Mouse (Mus musculus): ENCODE measurements around the gene Phactr1.

The Phactr1 gene

DNA sequence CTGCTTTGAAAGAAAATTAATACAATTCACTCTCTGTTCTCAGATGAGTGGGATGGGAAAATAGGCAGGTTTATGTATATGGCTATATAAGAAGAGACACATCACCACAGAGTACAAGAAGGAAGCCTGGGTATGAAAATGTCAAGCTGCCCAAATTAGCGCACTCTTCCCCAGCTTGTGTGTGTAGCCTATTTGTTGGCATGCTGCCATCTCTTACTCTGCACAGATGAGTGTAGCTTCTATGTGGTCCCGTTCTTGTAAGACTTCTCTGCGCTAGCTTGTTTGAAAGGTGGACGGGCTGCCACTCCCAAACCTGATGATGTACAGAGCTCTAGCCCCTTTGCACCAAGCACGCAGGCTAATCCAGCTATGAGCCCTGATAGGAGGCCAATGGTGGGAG is 78.7 kb downstream of the Phactr1 start:
- no peak for DNase-seq (ENCODE audit: low spot score in 2 of 2)

DNA sequence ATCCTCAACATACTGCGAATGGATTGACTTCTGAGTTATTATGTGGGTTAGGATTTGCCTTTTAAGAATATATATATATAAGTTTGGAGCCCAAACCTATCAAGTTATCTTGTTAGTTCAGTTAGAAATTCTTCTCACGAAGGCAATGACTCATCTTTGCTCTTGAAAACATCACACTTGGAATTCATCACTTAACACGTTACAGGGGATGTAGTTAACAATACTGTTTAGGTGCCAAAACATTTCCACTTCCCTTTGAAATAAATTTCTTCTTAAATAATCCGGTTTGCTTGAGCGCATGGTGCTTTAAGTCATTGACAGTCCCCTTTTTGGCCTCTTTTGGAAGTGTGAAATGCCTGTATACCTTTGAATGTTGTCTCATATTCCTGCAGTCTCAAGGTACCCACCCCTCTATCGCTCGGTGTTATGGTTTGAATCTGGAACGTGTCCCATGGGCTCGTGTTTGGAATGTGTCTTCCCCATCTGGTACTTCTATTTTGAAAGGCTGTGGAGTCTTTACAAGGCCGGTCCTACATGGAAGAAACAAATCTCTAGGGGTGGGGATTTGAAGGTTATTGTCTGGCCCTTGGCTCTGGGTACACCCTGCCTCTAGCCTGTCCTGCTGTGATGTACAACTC is 80.6 kb downstream of the Phactr1 start:
- no peak for DNase-seq (ENCODE audit: low spot score in 2 of 2)

DNA sequence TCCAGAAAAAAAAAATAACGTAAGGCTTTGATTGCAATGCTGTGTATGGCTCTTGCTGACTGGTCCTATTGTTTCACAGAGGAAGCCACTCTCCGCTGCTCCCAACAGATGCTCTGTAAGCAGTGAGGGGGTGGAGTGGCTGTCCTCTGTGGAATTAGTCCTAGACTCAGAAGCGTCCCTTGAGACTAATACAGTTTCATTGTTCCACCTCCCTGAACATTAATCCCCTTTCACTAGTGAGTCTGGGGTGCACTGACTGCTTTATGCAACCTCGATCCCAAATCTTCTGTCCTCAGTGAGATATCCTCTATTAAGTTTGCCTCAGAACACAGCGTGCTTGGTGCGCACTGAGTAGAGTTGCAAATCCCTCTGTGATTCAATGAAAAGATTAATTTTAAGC is 91.9 kb downstream of the Phactr1 start:
- no peak for DNase-seq (ENCODE audit: low spot score in 2 of 2)

DNA sequence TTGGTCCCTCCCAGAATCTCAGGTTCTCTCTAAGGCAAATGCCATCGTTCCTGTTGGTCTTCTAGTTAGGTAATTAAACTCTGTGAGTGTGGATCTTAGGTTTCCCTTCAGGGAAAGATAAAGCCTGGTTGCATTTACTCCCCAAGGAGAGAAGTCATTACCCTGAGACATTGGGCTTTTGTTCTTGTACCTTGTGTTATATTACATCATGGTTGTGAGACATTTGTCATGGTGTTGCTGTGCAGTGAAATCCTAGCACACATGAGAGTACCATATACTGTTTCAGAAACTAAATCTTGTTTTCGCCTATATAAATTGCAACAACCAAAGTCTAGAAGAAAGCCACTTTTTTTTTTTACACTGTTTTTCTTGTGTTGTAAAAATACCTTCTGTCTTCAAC is 93.6 kb downstream of the Phactr1 start:
- DNase-seq (ENCODE audit: low spot score in 2 of 2) = no peak

DNA sequence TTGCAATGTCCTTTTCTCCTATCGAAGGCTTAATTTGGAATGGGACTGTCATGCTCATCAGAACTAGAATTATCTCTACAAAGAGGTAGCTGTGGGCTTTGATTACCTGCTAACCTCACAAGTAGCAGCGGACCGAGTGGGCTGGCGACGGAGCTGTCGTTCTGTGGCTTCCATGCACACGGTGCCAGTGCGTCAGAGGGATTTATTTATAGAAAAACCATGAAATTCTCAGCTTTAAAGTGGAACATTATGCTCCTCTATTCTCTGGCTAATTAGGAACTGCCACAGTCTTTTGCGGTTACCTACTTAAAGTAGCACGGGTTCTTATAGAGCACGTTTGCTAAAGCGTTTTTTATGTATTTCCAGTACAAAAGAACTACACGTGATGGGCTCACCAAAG is 101.7 kb downstream of the Phactr1 start:
- no peak for DNase-seq (ENCODE audit: low spot score in 2 of 2)

DNA sequence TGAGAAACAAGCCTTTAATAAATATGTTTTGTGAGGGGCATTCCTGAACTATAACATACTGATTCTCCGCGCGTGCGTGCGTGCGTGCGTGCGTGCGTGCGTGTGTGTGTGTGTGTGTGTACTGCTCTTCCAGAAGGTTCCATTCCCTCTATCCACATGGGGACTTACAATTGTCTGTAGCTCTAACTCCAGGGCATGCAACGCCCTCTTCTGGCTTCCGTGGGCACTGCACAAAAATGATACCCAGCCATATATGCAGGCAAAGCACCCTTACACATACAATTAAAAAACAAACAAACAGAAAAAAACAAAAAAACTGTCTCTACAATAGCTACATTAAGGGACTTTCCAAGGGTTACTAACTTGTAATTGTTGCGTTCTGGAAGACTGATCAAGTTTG is 108.8 kb downstream of the Phactr1 start:
- no peak for DNase-seq (ENCODE audit: low spot score in 2 of 2)

DNA sequence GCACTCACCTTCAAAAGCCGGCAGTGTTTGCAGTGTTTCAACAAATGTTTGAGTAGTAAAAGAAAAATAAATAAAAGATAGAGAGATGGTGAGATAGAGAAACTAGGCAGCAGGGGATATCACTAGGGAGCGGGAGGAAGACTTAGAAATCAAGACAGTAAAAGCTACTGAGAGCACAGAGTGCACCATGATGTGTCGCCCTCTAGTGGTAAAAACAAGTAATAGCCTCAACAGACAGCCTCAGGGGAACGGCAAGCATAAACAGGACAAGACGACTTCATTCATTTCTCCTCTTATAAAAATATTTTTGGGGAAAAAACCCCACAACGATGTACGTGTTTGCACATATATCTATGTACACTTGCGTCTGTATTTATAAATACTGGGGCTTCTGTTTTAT is 111.9 kb downstream of the Phactr1 start:
- no peak for DNase-seq (ENCODE audit: low spot score in 2 of 2)

DNA sequence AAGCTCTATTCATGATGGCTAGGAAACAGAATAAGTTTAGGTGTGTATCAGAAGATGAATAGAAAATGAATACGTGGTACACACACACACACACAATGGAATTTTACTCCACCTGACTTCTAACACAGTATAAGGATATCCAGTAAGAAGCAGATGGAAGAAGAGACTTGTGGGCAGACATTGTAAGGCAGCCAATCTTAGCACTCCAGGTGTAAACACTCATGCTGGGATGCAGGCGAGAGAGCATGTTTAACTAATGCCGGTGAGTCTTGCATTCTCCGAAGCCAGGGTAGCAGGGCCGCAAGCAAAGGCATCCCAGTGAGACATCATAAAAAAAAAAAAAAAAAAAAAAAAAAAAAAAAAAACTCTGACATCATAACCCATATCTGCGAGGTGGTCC is 120.1 kb downstream of the Phactr1 start:
- no peak for DNase-seq (ENCODE audit: low spot score in 2 of 2)

DNA sequence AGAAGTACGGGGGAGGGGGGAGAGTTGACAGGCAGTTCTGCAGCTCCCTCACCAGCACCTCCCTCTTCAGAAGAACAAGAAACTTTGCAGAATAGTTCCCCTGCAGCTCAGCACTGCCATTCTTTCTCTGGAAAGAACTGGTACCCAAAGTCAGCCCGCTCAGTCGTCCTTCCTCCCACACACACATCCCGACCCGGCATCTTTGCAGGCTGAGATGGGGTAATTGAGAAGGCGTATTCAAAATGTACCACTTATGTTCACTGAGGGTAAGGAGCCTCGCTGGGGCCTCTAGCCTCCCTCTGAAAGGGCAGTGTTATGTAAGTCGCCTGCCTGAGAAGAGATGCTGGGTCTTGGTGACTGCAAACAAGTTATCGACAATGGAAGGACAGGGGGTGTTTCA is 123.9 kb downstream of the Phactr1 start:
- DNase-seq (ENCODE audit: low spot score in 2 of 2) = no peak

DNA sequence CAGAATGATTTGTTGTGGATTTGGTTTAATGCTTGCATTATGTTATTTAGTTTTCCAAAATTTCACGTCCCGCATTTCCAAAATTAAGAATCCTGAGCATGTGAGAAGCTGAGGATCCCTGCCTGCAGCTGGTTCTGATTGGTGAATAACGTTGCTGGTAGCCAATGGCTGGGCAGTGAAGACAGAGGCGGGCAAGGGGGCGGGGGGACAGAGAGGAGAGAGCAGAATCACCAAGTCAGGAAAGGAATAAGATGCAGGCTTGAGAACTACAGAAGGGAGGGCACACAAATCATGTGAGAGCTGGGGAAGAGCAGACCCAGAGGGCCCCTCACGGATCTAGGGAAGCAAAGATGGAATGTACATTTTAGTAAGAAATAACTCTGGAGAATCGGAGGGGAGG is 132.3 kb downstream of the Phactr1 start:
- DNase-seq (ENCODE audit: low spot score in 2 of 2) = no peak

DNA sequence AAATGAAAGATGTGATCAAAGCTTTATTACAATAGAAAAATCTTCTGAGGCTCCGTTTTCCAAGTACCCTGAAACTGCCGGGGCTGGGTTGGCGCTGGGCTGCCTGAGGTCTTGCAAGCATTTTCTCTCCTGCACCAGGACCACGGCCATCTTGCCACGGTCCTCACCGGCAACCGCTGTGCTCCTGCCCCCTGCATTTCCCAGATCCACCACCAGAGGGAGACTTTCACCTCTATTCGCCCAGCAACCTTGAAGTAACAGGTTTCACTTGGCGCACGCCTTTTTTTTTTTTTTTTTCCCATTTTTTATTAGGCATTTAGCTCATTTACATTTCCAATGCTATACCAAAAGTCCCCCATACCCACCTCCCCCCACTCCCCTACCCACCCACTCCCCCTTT is 138.0 kb downstream of the Phactr1 start:
- DNase-seq (ENCODE audit: low spot score in 2 of 2) = peak; percentile 38 to 53

DNA sequence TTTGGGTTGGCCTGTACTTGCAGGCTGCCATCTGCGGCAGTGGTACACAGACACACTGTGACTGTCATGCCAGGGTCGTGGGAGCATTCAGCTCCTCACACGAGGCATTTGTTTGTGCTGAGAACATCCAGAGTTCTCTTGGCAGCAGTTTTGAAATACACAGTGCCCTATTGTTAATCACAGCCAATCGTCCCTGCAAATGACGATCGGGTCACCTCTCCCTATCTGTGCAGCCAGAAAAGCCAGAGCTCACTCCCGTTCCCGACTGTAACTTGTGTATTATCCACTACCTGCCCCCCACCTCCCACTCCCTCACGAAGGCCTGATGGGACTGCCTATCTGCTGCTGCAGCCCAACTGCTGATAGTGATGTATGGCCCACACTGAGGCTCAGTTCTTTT is 140.1 kb downstream of the Phactr1 start:
- DNase-seq (ENCODE audit: low spot score in 2 of 2) = no peak

DNA sequence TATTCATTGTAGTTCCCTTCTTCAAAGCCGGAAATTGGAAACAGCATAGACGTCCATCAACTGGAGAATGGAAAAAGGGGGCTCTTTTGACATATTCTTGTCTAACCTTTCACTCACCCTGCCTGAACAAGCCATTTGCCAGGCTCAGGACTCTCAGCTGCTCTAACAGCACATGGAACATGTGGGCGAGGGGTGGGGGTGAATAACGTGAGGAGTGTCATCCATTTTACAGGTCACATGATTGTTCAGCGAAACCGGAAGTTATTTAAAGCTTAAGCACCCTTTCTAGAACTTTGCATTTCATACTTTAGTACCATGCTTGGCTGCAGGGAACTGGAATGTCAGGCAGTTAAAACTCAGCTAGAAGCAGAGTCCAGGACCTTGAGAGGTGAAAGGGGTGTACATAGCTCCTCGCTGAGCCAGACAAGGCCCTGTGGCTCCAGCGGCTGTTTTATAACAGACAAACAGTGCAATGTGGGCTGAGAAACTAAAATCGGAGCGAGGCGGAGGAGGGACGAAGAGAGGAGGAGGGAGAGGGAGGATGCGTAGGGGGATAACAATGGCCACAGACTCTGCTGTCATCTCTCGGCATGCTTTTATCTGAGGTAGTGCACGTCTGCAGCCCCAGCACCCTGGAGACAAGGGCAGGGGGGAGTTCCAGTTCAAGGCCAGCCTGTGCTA is 141.1 kb downstream of the Phactr1 start:
- DNase-seq (ENCODE audit: low spot score in 2 of 2) = peak in 1 of 2 experiments; percentile 3

DNA sequence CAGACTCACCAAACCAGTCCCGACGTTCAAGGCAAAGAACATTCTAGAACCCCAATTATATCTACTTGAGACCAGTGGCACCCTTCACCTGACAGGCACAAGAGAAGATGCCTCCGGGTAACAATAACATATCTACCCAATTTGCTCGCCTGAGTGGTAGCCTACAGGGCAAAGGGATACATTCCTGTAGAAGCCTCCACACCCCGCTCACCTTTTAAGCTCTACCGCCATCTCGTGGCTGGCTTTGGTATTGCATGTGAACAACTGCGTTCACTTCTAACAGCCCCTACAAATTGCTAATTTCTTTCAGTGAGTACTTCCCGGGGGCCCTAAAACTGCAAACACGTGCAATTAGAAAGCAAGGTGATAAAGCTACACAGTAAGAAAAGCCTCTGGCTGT is 142.1 kb downstream of the Phactr1 start:
- DNase-seq (ENCODE audit: low spot score in 2 of 2) = peak; percentile 77

DNA sequence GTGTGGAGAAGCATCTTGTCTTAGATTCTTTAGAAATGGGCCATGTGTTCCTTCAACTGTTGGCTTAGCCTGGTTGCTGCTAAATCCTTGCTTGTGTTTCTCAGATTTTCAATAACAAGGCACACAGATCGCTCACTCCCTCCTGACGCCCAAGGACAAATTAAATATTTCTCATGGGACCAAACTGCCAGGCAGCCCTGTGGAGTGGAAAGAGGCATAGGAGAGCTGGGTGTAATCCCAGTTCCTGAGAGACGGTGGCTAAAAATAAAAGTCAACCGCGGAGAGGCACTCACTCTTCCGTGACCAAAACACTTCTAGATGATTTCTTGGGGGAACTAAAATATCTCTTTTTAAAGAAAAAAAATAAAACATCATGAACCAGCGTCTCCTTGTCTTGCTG is 143.5 kb downstream of the Phactr1 start:
- DNase-seq (ENCODE audit: low spot score in 2 of 2) = no peak

DNA sequence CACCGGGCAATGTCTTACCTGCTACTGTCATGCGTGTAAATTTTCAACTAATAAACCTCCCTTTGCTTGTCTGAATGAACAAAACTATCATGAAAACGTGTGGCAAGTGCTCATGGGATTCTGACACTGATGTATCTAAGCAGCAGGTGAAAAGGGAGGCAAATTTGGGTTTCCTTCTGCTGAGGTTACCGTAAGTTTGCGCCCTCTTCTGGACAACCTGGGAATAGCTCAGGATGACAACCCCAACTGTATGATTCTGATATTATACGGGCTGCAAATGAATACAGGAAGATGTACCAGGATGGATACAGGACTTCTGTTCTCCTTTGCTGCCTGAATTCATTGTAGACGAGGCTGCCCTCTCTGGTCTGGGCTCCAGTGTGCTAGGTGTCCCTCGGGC is 146.2 kb downstream of the Phactr1 start:
- peak in 1 of 2 experiments; percentile 14 for DNase-seq (ENCODE audit: low spot score in 2 of 2)

DNA sequence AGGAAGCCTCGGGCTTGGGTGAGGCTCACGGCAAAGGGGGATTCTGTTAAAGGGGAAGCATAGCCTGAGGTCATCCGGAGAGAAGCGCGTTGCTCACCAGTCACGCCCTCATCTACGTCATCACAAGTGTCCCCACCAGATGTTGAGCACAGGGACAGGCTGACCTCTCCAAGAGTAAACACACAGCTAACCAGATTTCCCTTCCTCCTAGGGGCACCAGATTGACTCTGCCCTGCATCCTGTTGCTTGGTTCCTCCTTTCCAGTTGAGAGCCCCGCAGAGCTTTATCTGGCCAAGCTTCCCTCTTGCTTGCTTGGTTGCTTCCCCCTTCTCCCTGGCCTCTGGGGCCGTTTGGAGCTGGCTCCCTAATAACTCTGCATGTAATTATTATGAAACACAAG is 148.6 kb downstream of the Phactr1 start:
- peak; percentile 6 to 7 for DNase-seq (ENCODE audit: low spot score in 2 of 2)

DNA sequence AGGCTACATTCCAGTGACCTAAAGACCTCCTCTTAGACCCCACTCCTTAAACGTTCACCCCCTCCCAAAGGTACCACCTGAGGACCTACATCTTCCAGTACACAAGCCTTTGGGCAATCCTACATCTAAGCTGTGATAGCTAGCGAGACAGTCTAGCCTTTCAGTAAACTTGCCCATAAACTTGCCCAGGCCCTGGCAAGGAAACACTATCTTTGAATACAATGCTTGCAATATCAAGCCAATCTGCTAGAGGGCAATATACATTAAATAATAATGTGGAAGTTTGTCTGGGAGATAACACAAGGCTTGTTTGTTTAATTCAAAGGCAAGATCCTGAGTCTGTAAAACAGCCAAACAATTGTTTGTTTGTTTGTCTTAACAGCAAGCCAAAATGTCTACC is 155.0 kb downstream of the Phactr1 start:
- no peak for DNase-seq (ENCODE audit: low spot score in 2 of 2)

DNA sequence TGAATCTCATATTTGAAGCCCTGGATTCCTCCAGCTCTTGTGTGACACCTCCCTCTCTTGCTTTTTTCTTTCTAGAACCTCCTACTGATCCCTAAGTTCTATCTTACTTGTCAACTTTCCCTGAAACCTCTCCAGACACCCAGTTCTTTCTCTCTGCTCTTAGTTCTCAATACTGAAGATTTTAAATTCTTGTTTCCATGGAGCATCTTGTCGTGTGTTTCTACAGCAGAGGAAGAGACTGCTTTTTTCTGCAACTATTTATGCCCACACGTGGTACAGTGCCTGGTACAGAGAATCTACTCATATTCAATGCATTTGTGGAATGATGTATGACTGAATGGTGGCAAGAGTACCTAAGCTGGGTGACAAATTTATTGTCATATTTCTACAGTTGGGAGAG is 158.9 kb downstream of the Phactr1 start:
- no peak for DNase-seq (ENCODE audit: low spot score in 2 of 2)

DNA sequence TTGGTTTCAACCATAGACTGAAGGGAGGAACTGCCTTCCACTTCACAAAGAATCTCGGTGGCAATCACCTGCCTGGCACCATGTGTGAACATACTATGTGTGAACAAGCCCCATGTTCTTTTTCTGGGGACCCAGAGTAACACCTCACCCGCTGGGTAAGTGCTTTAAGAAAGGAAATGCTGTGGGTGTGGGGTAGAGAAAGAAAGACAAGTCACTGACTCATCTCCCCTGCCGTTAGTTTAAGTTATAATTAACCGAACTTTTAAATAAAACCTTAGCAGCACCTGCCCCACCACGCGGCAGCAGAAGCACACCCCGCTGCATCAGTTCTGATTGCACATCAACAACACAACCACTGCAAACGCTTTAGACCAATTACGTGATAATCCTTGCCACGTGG is 171.7 kb downstream of the Phactr1 start:
- DNase-seq (ENCODE audit: low spot score in 2 of 2) = no peak

DNA sequence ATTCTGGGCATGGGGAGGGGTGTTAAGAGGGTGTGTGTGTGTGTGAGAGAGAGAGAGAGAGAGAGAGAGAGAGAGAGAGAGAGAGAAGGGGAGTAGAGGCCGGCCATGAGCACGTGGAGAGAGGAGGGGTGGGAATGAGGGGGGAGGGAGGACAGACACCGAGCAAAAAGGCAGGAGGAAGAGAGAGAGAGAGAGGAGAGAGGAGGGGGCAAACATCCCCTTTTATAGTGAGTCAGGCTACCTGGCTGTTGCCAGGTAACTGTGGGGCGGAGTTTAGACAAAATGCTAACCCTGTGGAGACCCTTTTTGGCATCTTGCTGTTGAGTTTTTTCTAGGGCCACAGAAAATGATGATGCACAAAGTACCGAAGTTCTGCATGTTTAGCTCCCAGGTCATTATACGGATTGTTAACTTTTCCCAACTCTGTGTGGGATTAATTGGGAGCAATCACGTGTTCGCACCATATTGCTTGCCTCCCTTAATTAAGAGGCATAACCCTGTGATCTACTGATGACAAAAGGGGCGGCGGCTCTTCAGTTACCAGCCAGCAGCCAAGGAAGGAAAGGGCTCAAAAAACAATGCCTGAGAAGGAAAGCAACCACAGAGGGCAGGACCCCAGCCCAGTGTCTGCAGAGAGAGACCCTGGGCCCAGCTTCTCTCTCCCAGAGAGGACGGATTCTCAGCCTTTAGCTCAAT is 173.6 kb downstream of the Phactr1 start:
- no peak for DNase-seq (ENCODE audit: low spot score in 2 of 2)

DNA sequence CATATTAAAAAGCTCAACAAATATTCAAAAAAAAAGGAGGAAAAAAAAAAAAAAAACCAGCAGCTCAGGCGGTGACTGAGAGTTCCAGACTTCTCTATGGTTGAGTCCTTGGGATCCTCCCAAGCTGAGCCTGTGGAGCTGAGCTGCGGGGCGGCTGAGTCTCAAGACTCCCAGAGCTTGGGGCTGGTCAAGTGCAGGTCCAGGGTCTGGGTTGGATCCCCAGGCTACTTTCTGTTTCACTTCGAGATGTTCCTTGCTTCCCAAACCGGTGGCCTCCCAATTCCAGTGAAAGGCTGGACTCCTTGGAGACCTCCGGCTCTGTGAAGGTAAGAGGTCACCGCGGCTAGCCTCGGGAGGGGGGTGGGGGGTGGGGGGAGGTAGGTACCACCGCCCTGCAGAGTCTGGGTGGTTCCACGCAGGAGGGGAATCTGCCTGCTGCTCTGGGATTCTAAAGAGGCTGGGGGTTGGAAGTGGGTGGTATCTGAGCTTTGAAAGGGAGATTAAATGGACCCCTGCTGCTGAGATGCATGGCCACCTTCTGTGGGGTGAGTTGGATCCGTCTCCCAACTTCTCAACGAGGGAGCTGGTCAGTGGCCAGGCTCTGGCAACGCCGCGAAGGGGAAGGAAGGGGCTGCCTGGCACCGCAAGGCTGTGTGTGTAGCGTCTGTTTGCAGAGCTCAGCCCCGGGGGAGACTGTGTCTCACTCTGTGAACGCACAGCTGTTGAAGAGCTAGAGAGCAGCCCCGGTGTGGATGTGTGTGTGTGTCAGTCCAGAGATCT is 185.9 kb downstream of the Phactr1 start:
- DNase-seq (ENCODE audit: low spot score in 2 of 2) = peak in 1 of 2 experiments; percentile 35

Data from urinary bladder, postnatal 36 days (tissue).